Mouse (Mus musculus) layer of hippocampus, adult 11-12 months (tissue): ENCODE measurements at regions not wholly inside any gene's neighbourhood (a gene's known extent, or its start where the extent isn't known, plus 50 kb on each side); places are given as distances from the start of the nearest gene placed in this dataset.

ENCODE experiments used
- DNase-seq: peaks from one replicate; pipeline ENCODE4 v3.0.0; 2022; ENCODE audit warnings: low spot score

- no peak for DNase-seq
Observed at GRCm38 (mm10) chr8:8762354-8762753, 72.0 kb upstream of the Arglu1 start.

- no peak for DNase-seq
Observed at GRCm38 (mm10) chr8:8758283-8758682, 68.0 kb upstream of the Arglu1 start.

GRCm38 (mm10) chr8:8751208-8751607 is 60.9 kb upstream of the Arglu1 start:
- no peak for DNase-seq

GRCm38 (mm10) chr8:8746691-8747090 is 56.4 kb upstream of the Arglu1 start:
- DNase-seq, result no peak

GRCm38 (mm10) chr8:8745615-8746285 is 55.4 kb upstream of the Arglu1 start:
- DNase-seq, result no peak
